Mouse (Mus musculus): Measurements from ENCODE around the gene Mlx.
"Not testable (repeated sequence)": the region's sequence is repeated elsewhere in the genome, so short reads cannot be mapped to it uniquely, and the experiment has no call there.

Gene Mlx

DNA sequence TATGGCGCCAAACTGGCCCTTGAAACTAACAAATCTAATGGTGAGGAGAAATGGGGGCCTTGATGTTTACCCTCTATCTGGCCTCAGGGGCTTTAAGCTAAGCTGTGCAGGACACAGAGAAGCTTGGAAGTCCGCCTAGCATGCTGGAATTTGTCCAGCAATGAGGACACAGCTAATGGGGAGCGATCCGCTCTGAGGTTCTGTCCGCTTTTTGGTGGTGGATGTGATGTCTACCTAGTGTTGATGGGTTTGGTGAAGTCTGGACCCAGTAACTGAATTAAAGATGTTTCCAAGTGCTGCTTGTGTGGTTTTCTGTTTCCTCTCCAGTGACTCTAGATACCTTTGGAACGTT, 778 bp upstream of the Mlx start:
- in situ Hi-C loops (cut with MboI; ENCODE audit: unreplicated experiment in 2 of 2): loop anchor here in 1 of 2 experiments (25.0 kb wide), 1 partner anchor 351 kb away; the partner anchor contains the start of genes Ifi35, Ptges3l, Rpl27 and Rundc1

DNA sequence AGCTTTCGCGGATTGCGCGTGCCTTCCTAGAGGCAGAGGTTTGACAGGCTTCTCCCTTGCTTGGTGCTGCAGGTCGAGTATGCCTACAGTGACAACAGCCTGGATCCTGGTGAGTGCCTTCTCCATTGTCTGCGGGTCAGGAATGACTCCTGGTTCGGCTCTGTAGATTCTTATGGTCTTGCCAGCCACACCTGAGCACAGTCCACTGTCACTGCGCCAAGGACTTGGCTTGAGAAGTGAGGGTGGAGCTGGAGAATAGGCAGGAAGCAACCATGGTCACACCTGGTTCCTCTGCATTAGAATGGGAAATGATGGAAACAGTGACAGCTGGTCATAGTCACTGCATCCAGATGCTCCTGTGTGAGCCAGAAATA, 592 bp downstream of the Mlx start:
- in situ Hi-C loops (cut with MboI; ENCODE audit: unreplicated experiment in 2 of 2): loop anchor here in 1 of 2 experiments (25.0 kb wide), 1 partner anchor 350 kb away; the partner anchor contains the start of genes Ifi35, Ptges3l, Rpl27 and Rundc1

DNA sequence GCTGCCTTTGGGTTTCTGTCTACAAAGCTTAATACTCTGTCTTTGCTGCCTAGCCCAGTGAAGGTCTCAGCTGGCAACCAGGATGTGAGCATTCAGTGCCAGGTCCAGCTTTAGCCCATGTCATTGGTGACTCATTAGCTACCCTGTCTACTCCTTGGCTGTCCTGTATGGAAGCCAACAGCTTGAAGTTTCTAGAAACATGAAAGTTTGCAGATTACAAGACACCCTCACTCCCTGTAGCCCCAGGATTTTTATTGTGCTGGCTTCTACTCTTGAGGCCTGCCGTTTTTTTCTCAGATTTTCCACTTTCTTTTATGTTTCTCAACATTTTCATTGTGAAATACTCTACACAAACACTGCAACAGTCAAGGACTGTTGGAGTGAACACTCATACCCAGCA, 2.9 kb downstream of the Mlx start:
- in situ Hi-C loops (cut with MboI; ENCODE audit: unreplicated experiment in 2 of 2): loop anchor here in 1 of 2 experiments (25.0 kb wide), 1 partner anchor 347 kb away; the partner anchor contains the start of genes Ifi35, Ptges3l, Rpl27 and Rundc1

DNA sequence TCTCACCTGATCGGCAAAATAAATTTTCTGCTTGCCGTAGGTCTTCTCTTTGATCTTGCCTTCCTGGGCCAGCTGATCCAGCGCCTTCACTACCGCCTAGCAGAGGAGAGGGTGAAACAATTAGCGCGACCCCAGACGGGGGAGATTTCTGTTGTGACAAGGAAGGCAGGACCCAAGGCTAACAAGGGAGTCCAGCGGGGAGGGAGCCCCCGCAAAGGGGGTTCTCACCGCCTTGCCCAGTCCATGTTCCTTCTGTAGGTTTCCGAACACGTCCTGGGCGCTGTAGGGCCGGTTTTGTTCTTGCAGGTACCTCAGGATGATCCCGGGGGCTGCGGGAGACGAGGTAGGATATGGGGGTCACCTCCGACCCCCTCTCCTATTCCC, 7.8 kb downstream of the Mlx start:
- in situ Hi-C loops (cut with MboI; ENCODE audit: unreplicated experiment in 2 of 2): loop anchor here in 1 of 2 experiments (25.0 kb wide), 1 partner anchor 342 kb away; the partner anchor contains the start of genes Ifi35, Ptges3l, Rpl27 and Rundc1

DNA sequence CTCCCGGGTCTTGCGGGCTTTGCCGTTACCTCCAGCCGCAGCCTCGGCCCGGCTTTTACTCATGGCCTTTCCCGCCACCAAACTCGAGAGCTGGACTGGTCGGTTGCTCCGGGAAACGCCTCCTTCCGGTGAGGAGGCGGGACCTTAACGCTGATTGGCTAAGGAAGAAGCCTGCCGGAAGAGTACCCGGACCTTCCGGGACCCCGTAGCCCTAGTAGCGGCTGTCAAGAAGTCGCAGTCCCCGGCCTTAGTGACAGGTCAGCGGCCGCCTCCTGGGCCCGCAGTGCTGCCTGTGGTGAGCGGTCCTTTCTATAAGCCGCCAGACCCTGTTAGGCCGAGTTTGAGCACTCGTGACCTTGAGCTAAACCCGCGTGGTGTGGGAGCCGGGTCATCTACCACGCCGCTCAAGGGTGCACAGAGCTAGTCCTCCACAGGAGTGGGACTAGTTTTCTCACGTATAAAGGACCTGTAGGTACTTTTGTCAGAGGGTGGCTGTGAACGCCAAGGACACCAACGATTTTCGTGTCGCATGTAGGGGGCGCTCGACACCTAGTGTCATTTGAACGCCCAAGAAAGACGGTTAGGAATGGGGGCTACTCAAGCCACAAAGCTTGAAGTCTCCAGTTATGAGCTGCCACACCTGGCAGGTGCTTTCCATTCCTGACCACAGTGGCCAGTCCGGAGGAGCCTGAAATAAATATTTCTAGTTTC, 8.4 kb downstream of the Mlx start, which contains the start of gene Psmc3ip:
TSS of gene Psmc3ip (minus strand) at position 123 of the 711 bp plus-strand sequence.
- in situ Hi-C loops (cut with MboI; ENCODE audit: unreplicated experiment in 2 of 2): loop anchor here in 1 of 2 experiments (25.0 kb wide), 1 partner anchor 342 kb away; the partner anchor contains the start of genes Ifi35, Ptges3l, Rpl27 and Rundc1

DNA sequence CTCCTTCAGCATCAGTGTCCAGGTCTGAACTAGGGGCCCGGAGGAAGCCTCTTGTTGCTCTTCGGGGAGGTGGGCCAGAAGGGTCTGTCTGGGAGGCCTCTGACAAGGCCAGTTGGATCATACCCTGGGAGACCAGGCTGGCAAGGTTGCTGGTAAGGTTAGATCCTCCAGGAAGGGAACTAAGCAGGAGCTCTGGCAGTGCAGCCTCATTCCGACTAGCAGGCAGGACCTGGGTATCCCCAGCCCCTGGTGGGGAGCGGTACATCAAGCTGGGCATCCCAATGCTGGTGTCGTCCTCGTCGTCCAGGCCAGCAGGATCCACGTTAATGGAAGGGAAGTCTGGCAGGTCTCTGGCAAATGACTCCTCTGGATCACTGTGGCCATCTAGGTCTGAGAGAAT, 11.2 kb downstream of the Mlx start:
- in situ Hi-C loops (cut with MboI; ENCODE audit: unreplicated experiment in 2 of 2): loop anchor here in 1 of 2 experiments (25.0 kb wide), 1 partner anchor 339 kb away; the partner anchor contains the start of genes Ifi35, Ptges3l, Rpl27 and Rundc1

DNA sequence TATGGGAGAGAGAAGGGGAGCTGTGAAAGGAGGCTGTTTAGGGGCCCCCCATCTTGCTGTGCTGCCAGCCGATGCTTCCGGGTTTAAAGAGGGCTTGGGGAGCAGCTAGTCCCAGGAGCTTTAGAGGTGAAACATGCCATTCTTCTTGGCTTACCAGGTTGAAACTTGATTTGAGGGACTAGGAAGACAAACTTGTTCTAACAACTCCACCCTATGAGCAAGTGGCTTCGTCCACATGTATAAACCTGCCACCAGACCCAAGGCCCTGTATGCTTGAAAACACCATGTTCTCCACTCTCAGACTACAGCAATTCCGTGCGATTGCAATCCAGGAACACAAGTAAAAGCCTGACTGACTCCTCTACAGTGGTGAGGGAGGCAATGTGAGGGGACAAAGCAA, 15.9 kb downstream of the Mlx start:
- in situ Hi-C loops (cut with MboI; ENCODE audit: unreplicated experiment in 2 of 2): no loop called here

DNA sequence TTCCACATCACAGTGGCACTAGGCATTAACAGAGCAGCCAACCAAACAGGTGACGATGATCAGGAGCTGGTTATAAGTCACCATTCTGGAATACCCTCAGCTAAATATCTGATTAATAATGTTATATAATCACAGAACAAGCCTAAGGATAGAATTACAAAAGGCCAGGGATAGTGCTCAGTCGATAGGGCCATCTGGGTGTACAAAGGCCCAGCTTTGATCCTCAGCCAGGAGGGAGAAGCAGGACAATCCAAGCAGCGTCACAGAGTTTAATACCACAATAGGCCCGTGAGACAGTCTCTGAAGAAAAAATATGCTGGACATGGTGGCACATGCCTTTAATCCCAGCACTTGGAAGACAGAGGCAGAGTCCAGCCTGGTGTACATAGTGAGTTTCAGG, 22.3 kb downstream of the Mlx start:
- in situ Hi-C loops (cut with MboI; ENCODE audit: unreplicated experiment in 2 of 2): no loop called here

DNA sequence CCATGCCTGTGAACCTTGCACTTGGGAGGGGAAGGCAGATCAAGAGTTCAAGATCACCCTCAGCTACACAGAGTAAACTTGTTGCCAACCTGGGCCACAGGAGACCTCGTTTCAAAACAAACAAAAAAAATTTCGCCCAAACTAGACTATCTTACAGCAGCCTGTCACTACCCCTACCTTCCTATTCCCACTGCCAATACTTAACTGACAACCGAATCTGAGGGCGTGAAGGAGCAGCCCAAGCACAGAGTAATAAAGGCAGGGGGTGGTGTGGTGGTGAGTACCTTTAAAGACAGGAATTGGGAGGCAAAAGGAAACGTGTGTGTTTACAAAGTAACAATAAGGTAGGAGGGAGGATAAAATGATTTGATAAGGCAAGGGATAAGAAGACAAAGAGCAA, 23.6 kb downstream of the Mlx start:
- in situ Hi-C loops (cut with MboI; ENCODE audit: unreplicated experiment in 2 of 2): no loop called here

DNA sequence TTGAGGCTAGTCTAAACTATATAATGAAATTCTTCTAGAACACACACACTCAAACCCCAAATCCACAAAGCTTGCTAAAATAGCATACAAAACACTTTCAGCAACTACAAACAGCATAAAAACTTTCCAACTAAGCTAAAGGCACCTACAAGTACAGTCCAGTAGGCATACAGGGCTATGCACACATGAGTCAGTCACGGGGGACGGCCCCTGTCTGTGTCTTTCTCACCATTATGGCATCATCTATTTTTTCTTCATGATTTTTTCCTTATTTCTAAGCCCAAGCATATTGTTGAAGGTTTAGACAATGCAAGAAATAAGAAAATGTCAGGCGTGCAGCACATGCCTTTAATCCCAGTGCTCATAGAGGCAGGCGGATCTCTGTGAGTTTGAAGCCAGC, 24.1 kb downstream of the Mlx start:
- in situ Hi-C loops (cut with MboI; ENCODE audit: unreplicated experiment in 2 of 2): no loop called here

DNA sequence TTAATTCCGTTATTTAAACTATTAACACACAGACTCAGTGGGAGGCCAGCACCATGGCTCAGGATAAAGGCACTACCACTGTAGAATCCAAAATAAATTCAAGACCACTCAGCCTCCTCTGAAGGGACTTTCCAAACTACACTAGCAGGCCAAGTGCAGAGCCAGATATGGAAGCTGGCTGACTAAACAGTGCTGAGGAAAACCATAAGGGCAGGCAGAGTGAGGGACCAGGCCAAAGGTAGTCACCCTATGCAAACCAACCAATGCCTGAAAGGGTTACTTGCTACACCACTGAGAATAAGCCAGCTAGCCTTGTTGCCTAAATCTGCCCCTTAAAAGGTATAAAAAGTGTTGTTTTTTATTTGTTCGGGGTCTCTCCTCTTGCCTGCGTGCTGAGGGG, 25.1 kb downstream of the Mlx start:
- in situ Hi-C loops (cut with MboI; ENCODE audit: unreplicated experiment in 2 of 2): no loop called here

DNA sequence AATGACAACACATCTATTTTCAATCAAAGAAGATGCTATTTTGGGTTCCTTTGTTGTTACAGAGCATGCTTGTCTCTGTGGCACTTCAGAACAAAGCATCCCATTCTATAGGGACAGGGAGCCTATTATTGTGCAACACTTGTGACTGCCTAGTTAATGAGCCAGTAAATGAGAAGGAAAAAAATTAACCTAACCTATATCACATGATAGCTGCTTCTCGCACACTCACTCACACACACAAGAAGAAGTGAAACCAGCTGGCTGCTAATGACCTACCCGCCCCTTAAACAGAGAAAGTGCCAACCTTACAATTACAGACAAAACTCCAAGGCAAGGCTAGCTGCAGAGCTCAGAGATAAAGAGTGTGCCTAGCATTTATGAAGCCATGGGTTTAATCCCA, 28.5 kb downstream of the Mlx start:
- in situ Hi-C loops (cut with MboI; ENCODE audit: unreplicated experiment in 2 of 2): loop anchor here in 1 of 2 experiments (5.0 kb wide), 1 partner anchor 33 kb away; the partner anchor contains the start of gene Coasy

DNA sequence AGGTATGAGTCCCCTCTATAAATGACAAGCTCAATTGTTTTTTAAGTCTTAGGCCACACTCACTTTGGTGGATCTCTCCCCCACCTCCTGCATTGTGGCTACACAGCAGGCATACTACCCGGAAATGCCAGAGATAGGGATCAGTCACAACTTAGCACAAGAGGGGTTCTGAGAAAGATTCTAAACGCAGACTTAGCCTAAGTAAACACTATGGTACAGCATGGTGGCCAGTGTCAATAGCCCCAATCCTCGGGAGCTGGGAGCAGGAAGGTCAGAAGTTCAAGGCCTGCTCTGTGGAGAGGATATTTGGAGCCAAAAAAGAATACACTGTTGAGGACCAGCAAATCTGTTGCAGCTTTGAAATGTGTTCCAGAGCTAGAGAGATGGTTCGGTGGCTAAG, 31.0 kb downstream of the Mlx start:
- in situ Hi-C loops (cut with MboI; ENCODE audit: unreplicated experiment in 2 of 2): loop anchor here in 1 of 2 experiments (5.0 kb wide), 1 partner anchor 36 kb away; the partner anchor contains the start of gene Coasy

DNA sequence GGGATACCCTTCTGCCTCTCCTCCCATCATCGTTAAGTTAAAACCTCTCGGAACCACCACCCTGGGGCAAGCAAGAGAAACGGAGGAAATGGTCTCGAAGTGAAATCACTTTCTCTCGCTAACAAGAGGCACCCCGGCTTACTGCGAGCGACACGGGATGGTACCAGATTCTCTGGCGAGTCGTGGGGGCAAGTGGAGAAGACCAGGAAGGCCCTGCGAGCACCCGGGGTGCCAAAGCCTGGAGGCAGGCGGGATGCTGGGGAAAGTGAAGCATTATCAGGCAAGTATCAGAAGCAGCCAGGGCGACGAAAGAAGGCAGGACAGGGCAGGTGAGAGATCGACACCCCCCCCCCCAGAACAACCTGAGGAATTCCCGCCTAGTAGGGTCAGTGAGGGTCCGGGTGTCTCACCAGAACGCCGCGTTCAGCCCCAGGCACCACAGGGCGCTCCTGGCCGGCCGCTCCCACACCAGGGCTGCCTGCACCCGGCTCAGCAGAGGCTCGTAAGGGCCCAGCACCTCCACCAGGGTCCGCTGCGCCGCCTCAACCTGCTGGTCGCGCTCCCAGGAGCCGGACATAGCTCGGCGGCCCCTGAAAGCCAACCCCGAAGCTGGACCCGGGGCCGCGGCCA, 32.2 kb downstream of the Mlx start:
- in situ Hi-C loops (cut with MboI; ENCODE audit: unreplicated experiment in 2 of 2): loop anchor here in 1 of 2 experiments (5.0 kb wide), 1 partner anchor 37 kb away; the partner anchor contains the start of gene Coasy

DNA sequence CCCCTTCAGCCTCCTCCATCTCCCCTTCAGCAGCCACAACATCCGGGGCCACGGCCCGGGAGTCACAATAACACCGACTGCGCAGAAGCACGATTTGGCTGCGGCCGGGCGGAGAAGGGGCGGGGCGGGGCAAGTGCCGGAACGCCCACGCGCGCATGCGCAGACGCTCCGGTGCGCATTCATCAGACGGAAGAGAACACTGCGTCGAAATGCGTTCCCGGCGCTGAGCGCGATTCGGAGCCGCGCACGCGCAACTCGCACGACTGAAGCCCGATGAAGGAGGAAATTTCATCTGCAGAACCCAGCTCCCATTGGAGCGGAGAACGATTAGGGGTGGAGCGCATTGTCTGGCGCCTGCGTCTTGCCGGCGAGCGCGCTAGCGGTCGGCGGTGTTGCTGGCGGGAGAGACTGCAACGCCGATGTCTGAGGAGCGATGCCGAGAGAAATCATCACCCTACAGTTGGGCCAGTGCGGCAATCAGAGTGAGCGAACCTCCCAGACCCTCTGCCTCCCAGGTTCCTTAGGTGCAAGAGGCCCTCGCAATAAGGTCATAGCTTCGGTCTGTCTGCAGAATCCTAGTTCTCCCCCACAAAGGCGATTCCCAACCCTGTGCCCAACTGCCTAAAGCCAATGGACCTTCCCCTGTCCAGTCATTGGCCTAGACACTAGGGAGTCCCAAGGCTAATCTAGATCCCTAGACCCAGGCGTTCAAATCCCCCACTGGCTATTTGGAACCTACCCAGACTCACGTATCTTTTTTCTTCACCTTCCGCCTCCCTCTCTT, 32.9 kb downstream of the Mlx start, which contains the start of the genes Retreg3 and Tubg1:
TSS of gene Retreg3 (minus strand) at position 133 of the 784 bp plus-strand sequence.
TSS of gene Tubg1 (plus strand) at position 178 of the 784 bp plus-strand sequence.
- in situ Hi-C loops (cut with MboI; ENCODE audit: unreplicated experiment in 2 of 2): loop anchor here in 1 of 2 experiments (5.0 kb wide), 1 partner anchor 38 kb away; the partner anchor contains the start of gene Coasy

DNA sequence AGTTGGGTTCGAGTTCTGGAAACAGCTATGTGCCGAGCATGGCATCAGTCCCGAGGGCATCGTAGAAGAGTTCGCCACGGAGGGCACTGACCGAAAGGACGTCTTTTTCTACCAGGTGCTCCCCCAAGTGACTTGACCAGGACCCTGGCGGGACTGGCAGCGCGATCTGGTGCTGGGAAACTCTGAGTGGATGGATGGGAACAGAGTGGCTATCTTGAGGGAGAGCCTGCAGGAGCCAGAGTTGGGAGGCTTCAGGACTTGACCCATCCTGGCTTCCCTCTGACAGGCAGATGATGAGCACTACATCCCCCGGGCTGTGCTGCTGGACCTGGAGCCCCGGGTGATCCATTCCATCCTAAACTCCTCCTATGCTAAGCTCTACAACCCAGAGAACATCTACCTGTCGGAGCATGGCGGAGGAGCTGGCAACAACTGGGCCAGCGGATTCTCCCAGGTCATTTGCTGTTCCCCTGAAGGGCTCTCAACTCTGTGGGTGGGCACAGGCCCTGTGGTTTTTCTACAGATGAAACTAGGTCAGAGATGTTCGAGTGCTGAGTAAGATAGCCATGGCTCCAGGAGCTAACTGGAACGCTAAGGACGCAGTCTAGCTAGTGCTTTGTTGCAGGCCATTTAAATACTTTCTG, 33.6 kb downstream of the Mlx start:
- in situ Hi-C loops (cut with MboI; ENCODE audit: unreplicated experiment in 2 of 2): no loop called here

DNA sequence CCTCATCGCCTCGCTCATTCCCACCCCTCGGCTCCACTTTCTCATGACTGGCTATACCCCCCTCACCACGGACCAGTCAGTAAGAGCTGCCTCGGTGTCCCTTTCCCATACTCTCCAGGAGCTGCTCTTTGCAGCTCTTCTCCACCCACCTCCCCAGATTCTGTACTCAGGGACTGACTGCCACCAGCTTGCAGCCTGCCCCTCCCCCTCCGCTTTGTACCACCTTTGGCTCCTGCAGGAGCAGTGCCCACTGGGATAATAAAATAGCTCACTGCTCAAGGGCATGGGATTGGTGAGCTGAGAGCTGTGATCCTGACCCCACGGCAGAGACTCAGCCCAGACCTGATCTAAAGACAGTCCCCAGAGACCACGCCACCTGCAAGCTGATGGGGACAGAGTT, 37.4 kb downstream of the Mlx start:
- in situ Hi-C loops (cut with MboI; ENCODE audit: unreplicated experiment in 2 of 2): not testable (repeated sequence)

DNA sequence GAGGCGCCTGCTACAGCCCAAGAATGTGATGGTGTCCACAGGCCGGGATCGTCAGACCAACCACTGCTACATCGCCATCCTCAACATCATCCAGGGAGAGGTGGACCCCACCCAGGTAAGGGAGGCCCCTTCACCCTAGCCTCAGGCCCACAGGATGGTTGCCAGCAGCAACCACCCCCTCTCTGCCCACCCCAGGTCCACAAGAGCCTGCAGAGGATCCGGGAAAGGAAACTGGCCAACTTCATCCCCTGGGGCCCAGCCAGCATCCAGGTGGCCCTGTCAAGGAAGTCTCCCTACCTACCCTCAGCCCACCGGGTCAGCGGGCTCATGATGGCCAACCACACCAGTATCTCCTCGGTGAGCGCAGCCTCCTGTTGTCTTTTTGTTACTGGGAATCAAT, 37.9 kb downstream of the Mlx start:
- in situ Hi-C loops (cut with MboI; ENCODE audit: unreplicated experiment in 2 of 2): not testable (repeated sequence)

DNA sequence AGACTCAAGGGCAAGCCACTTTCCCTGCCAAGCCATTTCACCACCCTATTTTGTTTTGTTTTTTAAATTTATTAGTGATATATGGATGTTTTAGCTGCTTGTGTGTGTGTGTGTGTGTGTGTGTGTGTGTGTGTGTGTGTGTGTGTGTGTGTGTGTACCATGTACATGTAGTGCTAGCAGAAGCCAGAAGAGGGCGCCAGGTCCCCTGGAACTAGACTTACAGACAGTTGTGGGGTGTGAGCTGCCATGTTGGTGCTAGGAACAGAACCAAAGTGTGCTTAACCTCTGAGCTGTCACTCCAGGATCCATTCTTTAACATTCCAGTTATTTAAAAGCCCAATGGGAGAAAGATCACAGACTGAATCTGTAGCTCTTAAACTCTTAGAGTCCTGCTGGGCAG, 40.0 kb downstream of the Mlx start:
- in situ Hi-C loops (cut with MboI; ENCODE audit: unreplicated experiment in 2 of 2): no loop called here

DNA sequence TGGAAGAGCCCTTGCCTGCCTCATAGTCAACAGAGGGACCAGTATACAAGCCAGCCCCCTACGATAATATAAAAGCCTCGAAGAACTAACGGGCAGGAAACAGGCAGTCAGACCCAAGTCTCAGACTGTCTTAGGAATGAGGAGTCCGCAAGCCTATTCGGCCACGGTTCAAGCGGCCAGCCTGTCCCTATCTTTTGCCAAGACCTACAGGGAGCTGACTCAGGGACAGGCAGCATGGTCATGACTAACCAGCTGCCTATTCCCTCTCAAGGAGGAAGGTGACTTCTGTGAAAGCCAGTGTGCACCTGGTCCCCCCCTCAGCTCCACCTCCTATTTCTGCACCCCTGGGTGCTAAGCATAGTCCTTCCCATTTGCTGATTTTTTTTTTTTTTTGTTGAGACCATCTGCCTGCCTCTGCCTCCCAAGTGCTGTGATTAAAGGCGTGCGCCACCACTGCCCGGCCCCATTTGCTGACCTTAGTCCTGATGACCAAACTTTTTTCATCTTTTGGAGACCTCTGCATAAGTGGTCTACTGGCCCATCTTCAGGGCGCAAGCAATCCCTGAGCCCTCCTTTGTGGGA, 42.0 kb downstream of the Mlx start:
- in situ Hi-C loops (cut with MboI; ENCODE audit: unreplicated experiment in 2 of 2): no loop called here
